Mouse (Mus musculus): ENCODE results near the gene Nmu. TPM values are rescaled to one million over a fixed set of nuclear protein-coding genes. Genes with fewer than 3 reads are reported as not detected.
A peak's percentile ranks its signal among the peaks of the same experiment; 100 is the strongest.

Nmu gene
- polyA plus RNA-seq (2015; fragmentation: Nextera tagmentation; extraction: Ambion mirVana) = 0.56 TPM in 1 of 2 replicates, not detected in the other

GRCm38 (mm10) chr5:76363453-76364104, at the start of gene Nmu:
TSS of gene Nmu (minus strand) at chr5:76363788.
- WGBS = 5% methylated on average over 35 of the region's 35 CpGs
- peaks cover 13% of the 10 kb centered on the region for H3K27me3 ChIP-seq (replicated peaks)
- H3K36me3 ChIP-seq (replicated peaks) = no peaks in the 10 kb centered on the region
- no peaks in the 10 kb centered on the region for H3K9me3 ChIP-seq
- H3K9ac ChIP-seq = peak within 1 kb of the TSS; percentile 19; the same call in 1 of the 2 replicates
- H3K4me2 ChIP-seq = peak within 1 kb of the TSS; percentile 83
- H3K27ac ChIP-seq = no peak within 1 kb of the TSS
- H3K4me3 ChIP-seq = peak within 1 kb of the TSS; percentile 38
- ATAC-seq (replicated peaks) = no peak
- H3K4me1 ChIP-seq = peaks cover 12% of the 10 kb centered on the region

- Histone ChIP-seq H3K9me3 (no peaks in the 10 kb centered on the region), H3K4me2 (no peak overlapping the region), H3K4me3 (no peak overlapping the region), H3K27ac (no peak overlapping the region), H3K27me3 (replicated peaks) (no peaks in the 10 kb centered on the region), H3K9ac (no peak overlapping the region), H3K4me1 (no peaks in the 10 kb centered on the region), H3K36me3 (replicated peaks) (no peaks in the 10 kb centered on the region)
- WGBS = 85% methylated on average over 4 of the region's 4 CpGs
- no peak for ATAC-seq (replicated peaks)
These were observed 48.1 kb upstream of the Nmu start for GRCm38 (mm10) chr5:76411697-76412096.

- H3K27me3 ChIP-seq (replicated peaks) = no peaks in the 10 kb centered on the region
- no peak for ATAC-seq (replicated peaks)
- H3K4me2 ChIP-seq = no peak overlapping the region
- WGBS = 88% methylated on average over 5 of the region's 5 CpGs
- no peak overlapping the region for H3K4me3 ChIP-seq
- no peak overlapping the region for H3K9ac ChIP-seq
- H3K36me3 ChIP-seq (replicated peaks) = no peaks in the 10 kb centered on the region
- no peak overlapping the region for H3K27ac ChIP-seq
- no peaks in the 10 kb centered on the region for H3K4me1 ChIP-seq
- no peaks in the 10 kb centered on the region for H3K9me3 ChIP-seq
These were observed 30.8 kb upstream of the Nmu start for GRCm38 (mm10) chr5:76394382-76394781.

- no peak overlapping the region for H3K4me3 ChIP-seq
- 81% methylated on average over 10 of the region's 10 CpGs for WGBS
- H3K4me2 ChIP-seq = no peak overlapping the region
- no peak for ATAC-seq (replicated peaks)
- H3K4me1 ChIP-seq = no peaks in the 10 kb centered on the region
- H3K27me3 ChIP-seq (replicated peaks) = no peaks in the 10 kb centered on the region
- no peaks in the 10 kb centered on the region for H3K36me3 ChIP-seq (replicated peaks)
- H3K9ac ChIP-seq = no peak overlapping the region
- H3K9me3 ChIP-seq = no peaks in the 10 kb centered on the region
- no peak overlapping the region for H3K27ac ChIP-seq
These were observed 25.6 kb upstream of the Nmu start for GRCm38 (mm10) chr5:76389041-76389795.

GRCm38 (mm10) chr5:76388474-76388873, 24.9 kb upstream of the Nmu start:
- no peak for ATAC-seq (replicated peaks)
- Histone ChIP-seq H3K9me3 (no peaks in the 10 kb centered on the region), H3K4me2 (no peak overlapping the region), H3K27me3 (replicated peaks) (no peaks in the 10 kb centered on the region), H3K4me1 (no peaks in the 10 kb centered on the region), H3K27ac (no peak overlapping the region), H3K4me3 (no peak overlapping the region), H3K36me3 (replicated peaks) (no peaks in the 10 kb centered on the region), H3K9ac (no peak overlapping the region)
- 94% methylated on average over 2 of the region's 2 CpGs for WGBS

- Histone ChIP-seq H3K27ac (no peak overlapping the region), H3K9me3 (no peaks in the 10 kb centered on the region), H3K36me3 (replicated peaks) (no peaks in the 10 kb centered on the region), H3K4me2 (no peak overlapping the region), H3K9ac (no peak overlapping the region), H3K4me3 (no peak overlapping the region), H3K27me3 (replicated peaks) (no peaks in the 10 kb centered on the region), H3K4me1 (no peaks in the 10 kb centered on the region)
- WGBS = 56% methylated on average over 6 of the region's 6 CpGs
- ATAC-seq (replicated peaks) = no peak
These were observed 20.1 kb upstream of the Nmu start for GRCm38 (mm10) chr5:76383673-76384072.

GRCm38 (mm10) chr5:76381836-76382235, 18.2 kb upstream of the Nmu start:
- H3K4me3 ChIP-seq = no peak overlapping the region
- H3K27me3 ChIP-seq (replicated peaks) = no peaks in the 10 kb centered on the region
- no peak overlapping the region for H3K4me2 ChIP-seq
- H3K9ac ChIP-seq = no peak overlapping the region
- 90% methylated on average over 5 of the region's 5 CpGs for WGBS
- H3K27ac ChIP-seq = no peak overlapping the region
- ATAC-seq (replicated peaks) = no peak
- H3K4me1 ChIP-seq = no peaks in the 10 kb centered on the region
- H3K36me3 ChIP-seq (replicated peaks) = no peaks in the 10 kb centered on the region
- no peaks in the 10 kb centered on the region for H3K9me3 ChIP-seq

GRCm38 (mm10) chr5:76379216-76379615, 15.6 kb upstream of the Nmu start:
- Histone ChIP-seq H3K27me3 (replicated peaks) (no peaks in the 10 kb centered on the region), H3K9me3 (no peaks in the 10 kb centered on the region), H3K27ac (no peak overlapping the region), H3K4me1 (no peaks in the 10 kb centered on the region), H3K9ac (no peak overlapping the region), H3K4me3 (no peak overlapping the region), H3K4me2 (no peak overlapping the region), H3K36me3 (replicated peaks) (no peaks in the 10 kb centered on the region)
- WGBS = 36% methylated on average over 3 of the region's 3 CpGs
- ATAC-seq (replicated peaks) = no peak

GRCm38 (mm10) chr5:76369215-76369840, 5.7 kb upstream of the Nmu start:
- H3K4me2 ChIP-seq = no peak overlapping the region
- H3K27ac ChIP-seq = no peak overlapping the region
- 84% methylated on average over 8 of the region's 8 CpGs for WGBS
- no peak overlapping the region for H3K4me3 ChIP-seq
- peaks cover 3% of the 10 kb centered on the region; the same call in 1 of the 2 replicates for H3K27me3 ChIP-seq (replicated peaks)
- H3K4me1 ChIP-seq = no peaks in the 10 kb centered on the region
- no peak for ATAC-seq (replicated peaks)
- no peak overlapping the region for H3K9ac ChIP-seq
- H3K36me3 ChIP-seq (replicated peaks) = no peaks in the 10 kb centered on the region
- H3K9me3 ChIP-seq = no peaks in the 10 kb centered on the region

GRCm38 (mm10) chr5:76365406-76365805, 1.8 kb upstream of the Nmu start:
- H3K9me3 ChIP-seq = no peaks in the 10 kb centered on the region
- H3K27me3 ChIP-seq (replicated peaks) = peaks cover 13% of the 10 kb centered on the region
- H3K27ac ChIP-seq = no peak overlapping the region
- H3K36me3 ChIP-seq (replicated peaks) = no peaks in the 10 kb centered on the region
- H3K9ac ChIP-seq = no peak overlapping the region
- ATAC-seq (replicated peaks) = no peak
- H3K4me1 ChIP-seq = peaks cover 12% of the 10 kb centered on the region
- no peak overlapping the region for H3K4me2 ChIP-seq
- 49% methylated on average over 5 of the region's 5 CpGs for WGBS
- no peak overlapping the region for H3K4me3 ChIP-seq

GRCm38 (mm10) chr5:76360786-76361185, 2.8 kb downstream of the Nmu start:
- Histone ChIP-seq H3K27ac (no peak overlapping the region), H3K27me3 (replicated peaks) (peaks cover 13% of the 10 kb centered on the region), H3K4me2 (no peak overlapping the region), H3K9me3 (no peaks in the 10 kb centered on the region), H3K9ac (no peak overlapping the region), H3K36me3 (replicated peaks) (no peaks in the 10 kb centered on the region), H3K4me1 (peaks cover 12% of the 10 kb centered on the region), H3K4me3 (no peak overlapping the region)
- 84% methylated on average over 4 of the region's 4 CpGs for WGBS
- ATAC-seq (replicated peaks) = no peak

- Histone ChIP-seq H3K9ac (no peak overlapping the region), H3K4me3 (no peak overlapping the region), H3K9me3 (no peaks in the 10 kb centered on the region), H3K36me3 (replicated peaks) (no peaks in the 10 kb centered on the region), H3K27ac (no peak overlapping the region), H3K4me2 (no peak overlapping the region), H3K4me1 (peaks cover 12% of the 10 kb centered on the region), H3K27me3 (replicated peaks) (peaks cover 12% of the 10 kb centered on the region)
- WGBS = 82% methylated on average over 1 of the region's 1 CpGs
- ATAC-seq (replicated peaks) = no peak
These were observed 3.5 kb downstream of the Nmu start for GRCm38 (mm10) chr5:76360057-76360456.
